Mouse (Mus musculus): ENCODE results near the gene Sgms1. TPM values are rescaled to one million over a fixed set of nuclear protein-coding genes. Genes with fewer than 3 reads are reported as not detected.

The Sgms1 gene
- polyA plus RNA-seq, 1 experiment from 2014 or later = 17.4 TPM

GRCm38 (mm10) chr19:32225097-32225490, 164.4 kb downstream of the Sgms1 start:
- no peaks in the 10 kb centered on the region for H3K9me3 ChIP-seq (ENCODE audit: control insufficient read depth, low read length)
- H3K4me2 ChIP-seq (replicated peaks; ENCODE audit: low read depth, low read length) = no peak overlapping the region
- ATAC-seq (ENCODE audit: low FRiP score) (no peak), DNase-seq (ENCODE audit: low spot score) (no peak)
- WGBS = 82% methylated on average over 9 of the region's 9 CpGs
- H3K9ac ChIP-seq (ENCODE audit: low read depth, low read length) = no peak overlapping the region
- no peaks in the 10 kb centered on the region for H3K36me3 ChIP-seq (ENCODE audit: control insufficient read depth, insufficient read depth, low read length)
- no peak overlapping the region for H3K27ac ChIP-seq (ENCODE audit: low read depth, low read length)
- no peak overlapping the region for H3K4me3 ChIP-seq (ENCODE audit: low read depth, low read length)
- H3K4me1 ChIP-seq (replicated peaks; ENCODE audit: control insufficient read depth, insufficient read depth, low read length) = no peaks in the 10 kb centered on the region
- no peaks in the 10 kb centered on the region for H3K27me3 ChIP-seq (ENCODE audit: control insufficient read depth, insufficient read depth, low read length)

- 82% methylated on average over 2 of the region's 2 CpGs for WGBS
- Histone ChIP-seq H3K4me3 (ENCODE audit: low read depth, low read length) (no peak overlapping the region), H3K27me3 (ENCODE audit: control insufficient read depth, insufficient read depth, low read length) (no peaks in the 10 kb centered on the region), H3K4me1 (replicated peaks; ENCODE audit: control insufficient read depth, insufficient read depth, low read length) (no peaks in the 10 kb centered on the region), H3K36me3 (ENCODE audit: control insufficient read depth, insufficient read depth, low read length) (no peaks in the 10 kb centered on the region), H3K4me2 (replicated peaks; ENCODE audit: low read depth, low read length) (no peak overlapping the region), H3K27ac (ENCODE audit: low read depth, low read length) (no peak overlapping the region), H3K9me3 (ENCODE audit: control insufficient read depth, low read length) (no peaks in the 10 kb centered on the region), H3K9ac (ENCODE audit: low read depth, low read length) (no peak overlapping the region)
- DNase-seq (ENCODE audit: low spot score) = no peak
- ATAC-seq (ENCODE audit: low FRiP score) = no peak
Observed at GRCm38 (mm10) chr19:32224318-32225096, 165.0 kb downstream of the Sgms1 start.

GRCm38 (mm10) chr19:32223751-32224174, 165.8 kb downstream of the Sgms1 start:
- no peak for ATAC-seq (ENCODE audit: low FRiP score)
- H3K9ac ChIP-seq (ENCODE audit: low read depth, low read length) = no peak overlapping the region
- no peak overlapping the region for H3K4me3 ChIP-seq (ENCODE audit: low read depth, low read length)
- H3K27me3 ChIP-seq (ENCODE audit: control insufficient read depth, insufficient read depth, low read length) = no peaks in the 10 kb centered on the region
- H3K4me1 ChIP-seq (replicated peaks; ENCODE audit: control insufficient read depth, insufficient read depth, low read length) = no peaks in the 10 kb centered on the region
- no peak overlapping the region for H3K27ac ChIP-seq (ENCODE audit: low read depth, low read length)
- 79% methylated on average over 3 of the region's 3 CpGs for WGBS
- H3K9me3 ChIP-seq (ENCODE audit: control insufficient read depth, low read length) = no peaks in the 10 kb centered on the region
- no peaks in the 10 kb centered on the region for H3K36me3 ChIP-seq (ENCODE audit: control insufficient read depth, insufficient read depth, low read length)
- no peak overlapping the region for H3K4me2 ChIP-seq (replicated peaks; ENCODE audit: low read depth, low read length)
- DNase-seq (ENCODE audit: low spot score) = no peak

GRCm38 (mm10) chr19:32222083-32222482, 167.4 kb downstream of the Sgms1 start:
- Histone ChIP-seq H3K4me2 (replicated peaks; ENCODE audit: low read depth, low read length) (no peak overlapping the region), H3K27me3 (ENCODE audit: control insufficient read depth, insufficient read depth, low read length) (no peaks in the 10 kb centered on the region), H3K4me1 (replicated peaks; ENCODE audit: control insufficient read depth, insufficient read depth, low read length) (no peaks in the 10 kb centered on the region), H3K36me3 (ENCODE audit: control insufficient read depth, insufficient read depth, low read length) (no peaks in the 10 kb centered on the region), H3K9me3 (ENCODE audit: control insufficient read depth, low read length) (no peaks in the 10 kb centered on the region), H3K9ac (ENCODE audit: low read depth, low read length) (no peak overlapping the region), H3K4me3 (ENCODE audit: low read depth, low read length) (no peak overlapping the region), H3K27ac (ENCODE audit: low read depth, low read length) (no peak overlapping the region)
- no peak for DNase-seq (ENCODE audit: low spot score)
- ATAC-seq (ENCODE audit: low FRiP score) = no peak
- WGBS = 91% methylated on average over 11 of the region's 11 CpGs

GRCm38 (mm10) chr19:32220991-32221390, 168.5 kb downstream of the Sgms1 start:
- 62% methylated on average over 2 of the region's 2 CpGs for WGBS
- H3K36me3 ChIP-seq (ENCODE audit: control insufficient read depth, insufficient read depth, low read length) = no peaks in the 10 kb centered on the region
- ATAC-seq (ENCODE audit: low FRiP score) = no peak

GRCm38 (mm10) chr19:32216710-32217109, 172.8 kb downstream of the Sgms1 start:
- H3K9ac ChIP-seq (ENCODE audit: low read depth, low read length) = no peak overlapping the region
- no peak for ATAC-seq (ENCODE audit: low FRiP score)
- 96% methylated on average over 2 of the region's 2 CpGs for WGBS
- DNase-seq (ENCODE audit: low spot score) = no peak
- H3K9me3 ChIP-seq (ENCODE audit: control insufficient read depth, low read length) = no peaks in the 10 kb centered on the region
- H3K27me3 ChIP-seq (ENCODE audit: control insufficient read depth, insufficient read depth, low read length) = no peaks in the 10 kb centered on the region
- H3K4me2 ChIP-seq (replicated peaks; ENCODE audit: low read depth, low read length) = no peak overlapping the region
- no peaks in the 10 kb centered on the region for H3K36me3 ChIP-seq (ENCODE audit: control insufficient read depth, insufficient read depth, low read length)
- H3K27ac ChIP-seq (ENCODE audit: low read depth, low read length) = no peak overlapping the region
- no peak overlapping the region for H3K4me3 ChIP-seq (ENCODE audit: low read depth, low read length)
- H3K4me1 ChIP-seq (replicated peaks; ENCODE audit: control insufficient read depth, insufficient read depth, low read length) = no peaks in the 10 kb centered on the region

More at GRCm38 (mm10) chr19:32220991-32221390, 168.5 kb downstream of the Sgms1 start:
- no peaks in the 10 kb centered on the region for H3K4me1 ChIP-seq (replicated peaks; ENCODE audit: control insufficient read depth, insufficient read depth, low read length)
- no peak for DNase-seq (ENCODE audit: low spot score)
- no peaks in the 10 kb centered on the region for H3K9me3 ChIP-seq (ENCODE audit: control insufficient read depth, low read length)
- no peak overlapping the region for H3K27ac ChIP-seq (ENCODE audit: low read depth, low read length)
- H3K4me3 ChIP-seq (ENCODE audit: low read depth, low read length) = no peak overlapping the region
- H3K4me2 ChIP-seq (replicated peaks; ENCODE audit: low read depth, low read length) = no peak overlapping the region
- no peak overlapping the region for H3K9ac ChIP-seq (ENCODE audit: low read depth, low read length)
- no peaks in the 10 kb centered on the region for H3K27me3 ChIP-seq (ENCODE audit: control insufficient read depth, insufficient read depth, low read length)

- no peak for DNase-seq (ENCODE audit: low spot score)
- H3K4me2 ChIP-seq (replicated peaks; ENCODE audit: low read depth, low read length) = no peak overlapping the region
- H3K36me3 ChIP-seq (ENCODE audit: control insufficient read depth, insufficient read depth, low read length) = no peaks in the 10 kb centered on the region
- H3K9me3 ChIP-seq (ENCODE audit: control insufficient read depth, low read length) = no peaks in the 10 kb centered on the region
- no peak overlapping the region for H3K27ac ChIP-seq (ENCODE audit: low read depth, low read length)
- H3K27me3 ChIP-seq (ENCODE audit: control insufficient read depth, insufficient read depth, low read length) = no peaks in the 10 kb centered on the region
- no peaks in the 10 kb centered on the region for H3K4me1 ChIP-seq (replicated peaks; ENCODE audit: control insufficient read depth, insufficient read depth, low read length)
- no peak overlapping the region for H3K9ac ChIP-seq (ENCODE audit: low read depth, low read length)
- 85% methylated on average over 12 of the region's 12 CpGs for WGBS
- H3K4me3 ChIP-seq (ENCODE audit: low read depth, low read length) = no peak overlapping the region
- ATAC-seq (ENCODE audit: low FRiP score) = no peak
Observed at GRCm38 (mm10) chr19:32214905-32215806, 174.4 kb downstream of the Sgms1 start.

- 90% methylated on average over 3 of the region's 3 CpGs for WGBS
- no peak overlapping the region for H3K27ac ChIP-seq (ENCODE audit: low read depth, low read length)
- H3K27me3 ChIP-seq (ENCODE audit: control insufficient read depth, insufficient read depth, low read length) = no peaks in the 10 kb centered on the region
- H3K9me3 ChIP-seq (ENCODE audit: control insufficient read depth, low read length) = no peaks in the 10 kb centered on the region
- ATAC-seq (ENCODE audit: low FRiP score) = no peak
- H3K4me3 ChIP-seq (ENCODE audit: low read depth, low read length) = no peak overlapping the region
- no peak overlapping the region for H3K4me2 ChIP-seq (replicated peaks; ENCODE audit: low read depth, low read length)
- no peak for DNase-seq (ENCODE audit: low spot score)
- no peaks in the 10 kb centered on the region for H3K36me3 ChIP-seq (ENCODE audit: control insufficient read depth, insufficient read depth, low read length)
- no peaks in the 10 kb centered on the region for H3K4me1 ChIP-seq (replicated peaks; ENCODE audit: control insufficient read depth, insufficient read depth, low read length)
- H3K9ac ChIP-seq (ENCODE audit: low read depth, low read length) = no peak overlapping the region
Observed at GRCm38 (mm10) chr19:32213577-32213976, 175.9 kb downstream of the Sgms1 start.

Measured in hindbrain, embryonic 11.5 days (tissue).